Mouse (Mus musculus): ENCODE measurements at regions not wholly inside any gene's neighbourhood (a gene's known extent, or its start where the extent isn't known, plus 50 kb on each side); places are given as distances from the start of the nearest gene placed in this dataset.

GRCm38 (mm10) chr11:25301130-25301529 is 909.4 kb downstream of the 5730522E02Rik start:
- TF ChIP-seq ZC3H11A (IDR thresholded peaks at IDR 0.05; ENCODE audit: borderline replicate concordance, low read depth, low read length) (peak; percentile 49; the same call in 1 of the 2 replicates), CHD2 (IDR thresholded peaks at IDR 0.05; ENCODE audit: low read depth, low read length) (no peak), HCFC1 (IDR thresholded peaks at IDR 0.05; ENCODE audit: borderline replicate concordance, insufficient read depth, low read length) (no peak), ZNF384 (IDR thresholded peaks at IDR 0.05; ENCODE audit: low read depth, low read length) (no peak)
- Histone ChIP-seq H3K4me1 (ENCODE audit: control insufficient read depth in 2 of 2, insufficient read depth in 2 of 2, low read length in 2 of 2, poor library complexity in 1 of 2) (no peaks in the 10 kb centered on the region), H3K4me3 (ENCODE audit: insufficient read depth in 1 of 2, low read depth in 1 of 2, low read length in 2 of 2, poor library complexity in 1 of 2, severe bottlenecking in 1 of 2) (no peak overlapping the region), H3K9me3 (ENCODE audit: control insufficient read depth, insufficient read depth, low read depth, low read length) (no peaks in the 10 kb centered on the region), H3K9ac (ENCODE audit: insufficient read depth, low read depth, low read length, poor library complexity, severe bottlenecking) (no peak overlapping the region), H3K27ac (ENCODE audit: insufficient read depth, low read depth, low read length, poor library complexity, severe bottlenecking) (no peak overlapping the region), H3K36me3 (ENCODE audit: control insufficient read depth, insufficient read depth, low read length, poor library complexity, severe bottlenecking) (no peaks in the 10 kb centered on the region)
- in situ Hi-C loops (cut with MboI; ENCODE audit: low sequenced_read_pairs in 2 of 2, unreplicated experiment in 2 of 2) = loop anchor here in 1 of 2 experiments (25.0 kb wide), 1 partner anchor 1264 kb away; no protein-coding TSS in a partner anchor
- DNase-seq (ENCODE audit: low read depth, low spot score) = peak; percentile 63

DNA sequence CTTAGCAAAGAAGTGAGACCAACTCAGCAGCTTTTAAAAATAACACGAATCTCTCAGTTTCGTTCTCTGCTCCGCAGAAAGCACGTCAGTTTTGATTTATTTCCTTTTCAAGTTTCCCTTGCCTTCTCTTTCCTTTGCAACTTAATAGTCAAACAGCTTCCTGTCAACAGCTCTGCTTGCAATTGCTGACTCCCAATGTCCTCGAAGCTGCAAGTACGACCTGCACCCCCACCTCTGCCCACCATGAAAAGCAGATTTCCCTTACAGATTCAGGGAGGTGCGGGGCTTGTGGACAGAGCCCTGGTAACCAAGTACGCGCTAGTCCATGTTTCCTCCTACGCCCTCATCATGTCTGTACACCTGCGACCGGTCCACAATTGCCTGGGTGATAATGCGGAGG is 922.2 kb downstream of the 5730522E02Rik start:
- TF ChIP-seq ZC3H11A (IDR thresholded peaks at IDR 0.05; ENCODE audit: borderline replicate concordance, low read depth, low read length) (no peak), MAFK (IDR thresholded peaks at IDR 0.05; ENCODE audit: insufficient read depth, low read depth, low read length) (no peak), HCFC1 (IDR thresholded peaks at IDR 0.05; ENCODE audit: borderline replicate concordance, insufficient read depth, low read length) (no peak), CHD2 (IDR thresholded peaks at IDR 0.05; ENCODE audit: low read depth, low read length) (no peak), ZNF384 (IDR thresholded peaks at IDR 0.05; ENCODE audit: low read depth, low read length) (no peak)
- no peaks in the 10 kb centered on the region for H3K9me3 ChIP-seq (ENCODE audit: control insufficient read depth, insufficient read depth, low read depth, low read length)
- in situ Hi-C loops (cut with MboI; ENCODE audit: low sequenced_read_pairs in 2 of 2, unreplicated experiment in 2 of 2) = no loop called here
- H3K9ac ChIP-seq (ENCODE audit: insufficient read depth, low read depth, low read length, poor library complexity, severe bottlenecking) = no peak overlapping the region
- H3K4me1 ChIP-seq (ENCODE audit: control insufficient read depth in 2 of 2, insufficient read depth in 2 of 2, low read length in 2 of 2, poor library complexity in 1 of 2) = no peaks in the 10 kb centered on the region
- H3K27ac ChIP-seq (ENCODE audit: insufficient read depth, low read depth, low read length, poor library complexity, severe bottlenecking) = no peak overlapping the region
- no peak for DNase-seq (ENCODE audit: low read depth, low spot score)
- no peaks in the 10 kb centered on the region for H3K36me3 ChIP-seq (ENCODE audit: control insufficient read depth, insufficient read depth, low read length, poor library complexity, severe bottlenecking)
- H3K4me3 ChIP-seq (ENCODE audit: insufficient read depth in 1 of 2, low read depth in 1 of 2, low read length in 2 of 2, poor library complexity in 1 of 2, severe bottlenecking in 1 of 2) = no peak overlapping the region

- no peak overlapping the region for H3K27ac ChIP-seq (ENCODE audit: insufficient read depth, low read depth, low read length, poor library complexity, severe bottlenecking)
- H3K9me3 ChIP-seq (ENCODE audit: control insufficient read depth, insufficient read depth, low read depth, low read length) = no peaks in the 10 kb centered on the region
- no peak overlapping the region for H3K4me3 ChIP-seq (ENCODE audit: insufficient read depth in 1 of 2, low read depth in 1 of 2, low read length in 2 of 2, poor library complexity in 1 of 2, severe bottlenecking in 1 of 2)
- H3K4me1 ChIP-seq (ENCODE audit: control insufficient read depth in 2 of 2, insufficient read depth in 2 of 2, low read length in 2 of 2, poor library complexity in 1 of 2) = no peaks in the 10 kb centered on the region
- no peak for DNase-seq (ENCODE audit: low read depth, low spot score)
- in situ Hi-C loops (cut with MboI; ENCODE audit: low sequenced_read_pairs in 2 of 2, unreplicated experiment in 2 of 2) = no loop called here
- TF ChIP-seq ZC3H11A (IDR thresholded peaks at IDR 0.05; ENCODE audit: borderline replicate concordance, low read depth, low read length) = no peak
- no peak for TF ChIP-seq CHD2 (IDR thresholded peaks at IDR 0.05; ENCODE audit: low read depth, low read length)
- TF ChIP-seq MAFK (IDR thresholded peaks at IDR 0.05; ENCODE audit: insufficient read depth, low read depth, low read length) = no peak
- no peak for TF ChIP-seq ZNF384 (IDR thresholded peaks at IDR 0.05; ENCODE audit: low read depth, low read length)
- TF ChIP-seq HCFC1 (IDR thresholded peaks at IDR 0.05; ENCODE audit: borderline replicate concordance, insufficient read depth, low read length) = no peak
- no peaks in the 10 kb centered on the region for H3K36me3 ChIP-seq (ENCODE audit: control insufficient read depth, insufficient read depth, low read length, poor library complexity, severe bottlenecking)
- no peak overlapping the region for H3K9ac ChIP-seq (ENCODE audit: insufficient read depth, low read depth, low read length, poor library complexity, severe bottlenecking)
Observed at GRCm38 (mm10) chr11:25287458-25288247, 922.9 kb downstream of the 5730522E02Rik start.

- Histone ChIP-seq H3K4me3 (ENCODE audit: insufficient read depth in 1 of 2, low read depth in 1 of 2, low read length in 2 of 2, poor library complexity in 1 of 2, severe bottlenecking in 1 of 2) (no peak overlapping the region), H3K9me3 (ENCODE audit: control insufficient read depth, insufficient read depth, low read depth, low read length) (no peaks in the 10 kb centered on the region), H3K36me3 (ENCODE audit: control insufficient read depth, insufficient read depth, low read length, poor library complexity, severe bottlenecking) (no peaks in the 10 kb centered on the region), H3K4me1 (ENCODE audit: control insufficient read depth in 2 of 2, insufficient read depth in 2 of 2, low read length in 2 of 2, poor library complexity in 1 of 2) (no peaks in the 10 kb centered on the region; a peak in 1 of 4 replicates), H3K27ac (ENCODE audit: insufficient read depth, low read depth, low read length, poor library complexity, severe bottlenecking) (no peak overlapping the region), H3K9ac (ENCODE audit: insufficient read depth, low read depth, low read length, poor library complexity, severe bottlenecking) (no peak overlapping the region)
- TF ChIP-seq ZNF384 (IDR thresholded peaks at IDR 0.05; ENCODE audit: low read depth, low read length) = no peak
- TF ChIP-seq CHD2 (IDR thresholded peaks at IDR 0.05; ENCODE audit: low read depth, low read length) = no peak
- TF ChIP-seq MAFK (IDR thresholded peaks at IDR 0.05; ENCODE audit: insufficient read depth, low read depth, low read length) = no peak
- no peak for TF ChIP-seq ZC3H11A (IDR thresholded peaks at IDR 0.05; ENCODE audit: borderline replicate concordance, low read depth, low read length)
- TF ChIP-seq HCFC1 (IDR thresholded peaks at IDR 0.05; ENCODE audit: borderline replicate concordance, insufficient read depth, low read length) = no peak
- in situ Hi-C loops (cut with MboI; ENCODE audit: low sequenced_read_pairs in 2 of 2, unreplicated experiment in 2 of 2) = no loop called here
- no peak for DNase-seq (ENCODE audit: low read depth, low spot score)
Observed at GRCm38 (mm10) chr11:25269936-25270540, 940.5 kb downstream of the 5730522E02Rik start.

Measured in ES-E14 (cell line).